Mouse (Mus musculus): ENCODE measurements around the gene Pdk2. TPM values are rescaled to one million over a fixed set of nuclear protein-coding genes. Genes with fewer than 3 reads are reported as not detected.

Pdk2 gene
- polyA plus RNA-seq, 1 experiment from 2014 or later: 35.8 TPM

GRCm38 (mm10) chr11:95084175-95084574 lies 43.0 kb upstream of the Pdk2 start:
- 49% methylated on average over 4 of the region's 4 CpGs for WGBS
- H3K4me2 ChIP-seq (replicated peaks; ENCODE audit: low read depth, low read length): no peak overlapping the region
- no peak overlapping the region for H3K27ac ChIP-seq (ENCODE audit: low read length)
- H3K4me1 ChIP-seq (ENCODE audit: control insufficient read depth, insufficient read depth, low read length): peaks cover 38% of the 10 kb centered on the region
- H3K27me3 ChIP-seq (ENCODE audit: control insufficient read depth, insufficient read depth, low read length): no peaks in the 10 kb centered on the region
- no peak for ATAC-seq (ENCODE audit: insufficient number of reproducible peaks, insufficient read depth, low FRiP score, low read depth)
- no peaks in the 10 kb centered on the region for H3K9me3 ChIP-seq (ENCODE audit: control insufficient read depth, low read depth, low read length)
- no peaks in the 10 kb centered on the region for H3K36me3 ChIP-seq (ENCODE audit: control insufficient read depth, insufficient read depth, low read length)
- no peak overlapping the region for H3K4me3 ChIP-seq (ENCODE audit: low read depth, low read length)
- H3K9ac ChIP-seq (replicated peaks; ENCODE audit: low read depth, low read length): no peak overlapping the region

- ATAC-seq (ENCODE audit: insufficient number of reproducible peaks, insufficient read depth, low FRiP score, low read depth): no peak
- Histone ChIP-seq H3K4me3 (ENCODE audit: low read depth, low read length) (no peak overlapping the region), H3K9me3 (ENCODE audit: control insufficient read depth, low read depth, low read length) (no peaks in the 10 kb centered on the region), H3K4me2 (replicated peaks; ENCODE audit: low read depth, low read length) (no peak overlapping the region), H3K9ac (replicated peaks; ENCODE audit: low read depth, low read length) (no peak overlapping the region), H3K4me1 (ENCODE audit: control insufficient read depth, insufficient read depth, low read length) (peaks cover 42% of the 10 kb centered on the region), H3K27ac (ENCODE audit: low read length) (no peak overlapping the region), H3K36me3 (ENCODE audit: control insufficient read depth, insufficient read depth, low read length) (no peaks in the 10 kb centered on the region), H3K27me3 (ENCODE audit: control insufficient read depth, insufficient read depth, low read length) (no peaks in the 10 kb centered on the region)
- WGBS: 86% methylated on average over 7 of the region's 7 CpGs
Observed at GRCm38 (mm10) chr11:95082896-95083295, 41.7 kb upstream of the Pdk2 start.

GRCm38 (mm10) chr11:95080783-95081182 lies 39.6 kb upstream of the Pdk2 start:
- no peak overlapping the region for H3K4me3 ChIP-seq (ENCODE audit: low read depth, low read length)
- H3K9ac ChIP-seq (replicated peaks; ENCODE audit: low read depth, low read length): no peak overlapping the region
- H3K27ac ChIP-seq (ENCODE audit: low read length): no peak overlapping the region
- 63% methylated on average over 6 of the region's 6 CpGs for WGBS
- no peaks in the 10 kb centered on the region for H3K27me3 ChIP-seq (ENCODE audit: control insufficient read depth, insufficient read depth, low read length)
- H3K4me2 ChIP-seq (replicated peaks; ENCODE audit: low read depth, low read length): no peak overlapping the region
- H3K36me3 ChIP-seq (ENCODE audit: control insufficient read depth, insufficient read depth, low read length): no peaks in the 10 kb centered on the region
- no peaks in the 10 kb centered on the region for H3K9me3 ChIP-seq (ENCODE audit: control insufficient read depth, low read depth, low read length)
- ATAC-seq (ENCODE audit: insufficient number of reproducible peaks, insufficient read depth, low FRiP score, low read depth): no peak
- peaks cover 34% of the 10 kb centered on the region for H3K4me1 ChIP-seq (ENCODE audit: control insufficient read depth, insufficient read depth, low read length)

GRCm38 (mm10) chr11:95079256-95079875 lies 38.2 kb upstream of the Pdk2 start:
- no peak for ATAC-seq (ENCODE audit: insufficient number of reproducible peaks, insufficient read depth, low FRiP score, low read depth)
- Histone ChIP-seq H3K9ac (replicated peaks; ENCODE audit: low read depth, low read length) (no peak overlapping the region), H3K9me3 (ENCODE audit: control insufficient read depth, low read depth, low read length) (no peaks in the 10 kb centered on the region), H3K4me3 (ENCODE audit: low read depth, low read length) (no peak overlapping the region), H3K4me1 (ENCODE audit: control insufficient read depth, insufficient read depth, low read length) (peaks cover 41% of the 10 kb centered on the region), H3K27me3 (ENCODE audit: control insufficient read depth, insufficient read depth, low read length) (no peaks in the 10 kb centered on the region), H3K4me2 (replicated peaks; ENCODE audit: low read depth, low read length) (no peak overlapping the region), H3K27ac (ENCODE audit: low read length) (no peak overlapping the region), H3K36me3 (ENCODE audit: control insufficient read depth, insufficient read depth, low read length) (no peaks in the 10 kb centered on the region)
- 66% methylated on average over 6 of the region's 6 CpGs for WGBS

GRCm38 (mm10) chr11:95077956-95078355 lies 36.8 kb upstream of the Pdk2 start:
- no peaks in the 10 kb centered on the region for H3K36me3 ChIP-seq (ENCODE audit: control insufficient read depth, insufficient read depth, low read length)
- no peak overlapping the region for H3K4me3 ChIP-seq (ENCODE audit: low read depth, low read length)
- 49% methylated on average over 7 of the region's 7 CpGs for WGBS
- no peaks in the 10 kb centered on the region for H3K9me3 ChIP-seq (ENCODE audit: control insufficient read depth, low read depth, low read length)
- no peak overlapping the region for H3K27ac ChIP-seq (ENCODE audit: low read length)
- no peak overlapping the region for H3K9ac ChIP-seq (replicated peaks; ENCODE audit: low read depth, low read length)
- no peak for ATAC-seq (ENCODE audit: insufficient number of reproducible peaks, insufficient read depth, low FRiP score, low read depth)
- no peaks in the 10 kb centered on the region for H3K27me3 ChIP-seq (ENCODE audit: control insufficient read depth, insufficient read depth, low read length)
- peaks cover 50% of the 10 kb centered on the region for H3K4me1 ChIP-seq (ENCODE audit: control insufficient read depth, insufficient read depth, low read length)
- 0 out of 2 replicates have a peak overlapping the region, but pooled peaks have one; percentile 6 for H3K4me2 ChIP-seq (replicated peaks; ENCODE audit: low read depth, low read length)

- under 1% methylated on average over 49 of the region's 51 CpGs for WGBS
- H3K36me3 ChIP-seq (ENCODE audit: control insufficient read depth, insufficient read depth, low read length): no peaks in the 10 kb centered on the region
- peak; percentile 71 for ATAC-seq (ENCODE audit: insufficient number of reproducible peaks, insufficient read depth, low FRiP score, low read depth)
- peak within 1 kb of the TSS; percentile 79 for H3K4me2 ChIP-seq (replicated peaks; ENCODE audit: low read depth, low read length)
- H3K4me3 ChIP-seq (ENCODE audit: low read depth, low read length): peak within 1 kb of the TSS; percentile 55
- peaks cover 62% of the 10 kb centered on the region for H3K4me1 ChIP-seq (ENCODE audit: control insufficient read depth, insufficient read depth, low read length)
- H3K9me3 ChIP-seq (ENCODE audit: control insufficient read depth, low read depth, low read length): no peaks in the 10 kb centered on the region
- H3K27me3 ChIP-seq (ENCODE audit: control insufficient read depth, insufficient read depth, low read length): no peaks in the 10 kb centered on the region
- peak within 1 kb of the TSS; percentile 57 for H3K9ac ChIP-seq (replicated peaks; ENCODE audit: low read depth, low read length)
- H3K27ac ChIP-seq (ENCODE audit: low read length): peak within 1 kb of the TSS; percentile 81; the same call in 1 of the 2 replicates
Observed at GRCm38 (mm10) chr11:95076536-95077111, 35.5 kb upstream of the Pdk2 start, which contains the start of gene Itga3. Gene Itga3 (minus strand): TSS chr11:95076801.

DNA sequence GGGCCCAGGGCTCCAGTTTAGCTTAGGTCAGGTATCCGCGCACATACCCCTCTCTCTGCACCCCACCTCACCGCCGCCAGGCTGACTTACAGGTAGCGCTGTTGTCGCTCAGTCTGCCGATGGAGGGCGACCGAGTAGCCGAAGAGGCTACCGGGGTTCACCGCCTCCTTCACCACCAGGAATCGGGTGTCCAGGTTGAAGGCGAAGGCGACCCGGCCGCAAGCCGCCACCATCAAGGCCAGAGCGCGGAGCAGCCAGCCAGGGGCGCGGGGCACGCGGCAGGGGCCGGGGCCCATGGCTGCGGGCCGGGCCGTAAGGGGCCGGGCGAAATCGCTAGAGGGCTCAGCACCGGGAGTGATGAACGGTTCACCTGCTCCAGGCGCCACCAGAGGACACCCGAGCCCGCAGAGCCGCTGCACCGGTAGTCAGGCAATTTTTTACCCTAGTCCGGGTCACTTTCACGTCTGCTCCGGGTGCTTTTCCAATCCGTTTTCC lies 34.9 kb upstream of the Pdk2 start:
- Histone ChIP-seq H3K9me3 (ENCODE audit: control insufficient read depth, low read depth, low read length) (no peaks in the 10 kb centered on the region), H3K27ac (ENCODE audit: low read length) (peak overlapping the region; percentile 81; the same call in 1 of the 2 replicates), H3K9ac (replicated peaks; ENCODE audit: low read depth, low read length) (peak overlapping the region; percentile 57), H3K4me3 (ENCODE audit: low read depth, low read length) (peak overlapping the region; percentile 55), H3K27me3 (ENCODE audit: control insufficient read depth, insufficient read depth, low read length) (no peaks in the 10 kb centered on the region), H3K4me2 (replicated peaks; ENCODE audit: low read depth, low read length) (peak overlapping the region; percentile 79), H3K4me1 (ENCODE audit: control insufficient read depth, insufficient read depth, low read length) (peaks cover 66% of the 10 kb centered on the region), H3K36me3 (ENCODE audit: control insufficient read depth, insufficient read depth, low read length) (no peaks in the 10 kb centered on the region)
- WGBS: 1% methylated on average over 42 of the region's 42 CpGs
- ATAC-seq (ENCODE audit: insufficient number of reproducible peaks, insufficient read depth, low FRiP score, low read depth): peak; percentile 55

- ATAC-seq (ENCODE audit: insufficient number of reproducible peaks, insufficient read depth, low FRiP score, low read depth): no peak
Observed at GRCm38 (mm10) chr11:95075197-95076040, 34.3 kb upstream of the Pdk2 start.

More at GRCm38 (mm10) chr11:95075197-95076040, 34.3 kb upstream of the Pdk2 start:
- Histone ChIP-seq H3K27me3 (ENCODE audit: control insufficient read depth, insufficient read depth, low read length) (no peaks in the 10 kb centered on the region), H3K4me2 (replicated peaks; ENCODE audit: low read depth, low read length) (peak overlapping the region; percentile 79), H3K27ac (ENCODE audit: low read length) (peak overlapping the region; percentile 81; the same call in 1 of the 2 replicates), H3K9me3 (ENCODE audit: control insufficient read depth, low read depth, low read length) (no peaks in the 10 kb centered on the region), H3K36me3 (ENCODE audit: control insufficient read depth, insufficient read depth, low read length) (no peaks in the 10 kb centered on the region), H3K4me3 (ENCODE audit: low read depth, low read length) (peak overlapping the region; percentile 55), H3K9ac (replicated peaks; ENCODE audit: low read depth, low read length) (peak overlapping the region; percentile 57), H3K4me1 (ENCODE audit: control insufficient read depth, insufficient read depth, low read length) (peaks cover 66% of the 10 kb centered on the region)
- 3% methylated on average over 19 of the region's 19 CpGs for WGBS
